Mouse (Mus musculus) kidney, adult 2 months (tissue): ENCODE measurements around the gene Pdss1. TPM values are rescaled to one million over a fixed set of nuclear protein-coding genes. Genes with fewer than 3 reads are reported as not detected.

ENCODE experiments used
- DNase-seq: peaks from one replicate; pipeline ENCODE4 v3.0.0; 2021
- H3K27ac ChIP-seq: fragments of 200-500 bp; 2 replicates; pipeline ENCODE4 v1.5.1; 2012; ENCODE audit warnings: low read depth, low read length, control low read depth, inconsistent platforms; ENCODE audit not compliant: insufficient read depth
- H3K27me3 ChIP-seq: fragments of 200-500 bp; replicated peaks from 2 replicates; pipeline ENCODE4 v1.6.1; 2012; ENCODE audit warnings: mild to moderate bottlenecking, moderate library complexity, low read length, inconsistent platforms; ENCODE audit not compliant: control insufficient read depth, insufficient read depth
- H3K36me3 ChIP-seq: fragments of 200-500 bp; 2 replicates; pipeline ENCODE4 v1.6.1; 2012; ENCODE audit warnings: mild to moderate bottlenecking, moderate library complexity, low read length, inconsistent platforms; ENCODE audit not compliant: control insufficient read depth, insufficient read depth
- H3K4me1 ChIP-seq: fragments of 200-500 bp; 2 replicates; pipeline ENCODE4 v1.6.1; 2011; ENCODE audit warnings: low read length; ENCODE audit not compliant: control insufficient read depth, insufficient read depth
- H3K4me3 ChIP-seq: fragments of 200-500 bp; 2 replicates; pipeline ENCODE4 v1.5.1; 2011; ENCODE audit warnings: mild to moderate bottlenecking, low read depth, low read length, control low read depth; ENCODE audit not compliant: insufficient read depth
- CTCF ChIP-seq: fragments of 200-500 bp; conservative IDR thresholded peaks from 2 replicates; pipeline ENCODE4 v1.5.1; 2011; ENCODE audit warnings: low read depth, mild to moderate bottlenecking, control low read depth, low read length, moderate library complexity, mixed read lengths; ENCODE audit not compliant: insufficient read depth, insufficient read length
- POLR2A ChIP-seq: fragments of 200-500 bp; IDR thresholded peaks from one replicate; pipeline ENCODE4 v1.6.1; 2011; ENCODE audit warnings: low read depth, low read length, control low read depth
- WGBS: fragments of 180-500 bp; shearing (Covaris S2); methylation state at CpG from one replicate; pipeline ENCODE4 v1.1.7; 2018; 5-methylcytosine and 5-hydroxymethylcytosine counted together
- polyA plus RNA-seq: library from polyadenylated mRNA; depleted of rRNA; stranded (reverse); fragments of >200 nt; gene quantifications from 2 replicates; pipeline ENCODE4 v1.2.3, GENCODE M21; 2012; rRNA removed

Gene Pdss1
- polyA plus RNA-seq, 1 experiment = 9.9 TPM

GRCm38 (mm10) chr2:22961681-22962080 lies 66.4 kb downstream of the Pdss1 start:
- TF ChIP-seq POLR2A = no peak
- TF ChIP-seq CTCF = no peak
- no peak overlapping the region for H3K27ac ChIP-seq
- H3K4me1 ChIP-seq = peaks cover 2% of the 10 kb centered on the region; the same call in 1 of the 2 replicates
- H3K36me3 ChIP-seq = no peaks in the 10 kb centered on the region
- H3K4me3 ChIP-seq = no peak overlapping the region
- H3K27me3 ChIP-seq = no peaks in the 10 kb centered on the region
- 98% methylated on average over 2 of the region's 2 CpGs for WGBS
- no peak for DNase-seq

GRCm38 (mm10) chr2:22962242-22962641 lies 66.9 kb downstream of the Pdss1 start:
- no peak for TF ChIP-seq POLR2A
- TF ChIP-seq CTCF = no peak
- no peak for DNase-seq
- Histone ChIP-seq H3K36me3 (no peaks in the 10 kb centered on the region), H3K4me1 (no peaks in the 10 kb centered on the region; the same call in 1 of the 2 replicates), H3K27me3 (no peaks in the 10 kb centered on the region), H3K4me3 (no peak overlapping the region), H3K27ac (no peak overlapping the region)
- 86% methylated on average over 8 of the region's 8 CpGs for WGBS

GRCm38 (mm10) chr2:22962970-22963369 lies 67.6 kb downstream of the Pdss1 start:
- Histone ChIP-seq H3K36me3 (no peaks in the 10 kb centered on the region), H3K4me1 (no peaks in the 10 kb centered on the region; the same call in 1 of the 2 replicates), H3K27ac (no peak overlapping the region), H3K4me3 (no peak overlapping the region), H3K27me3 (no peaks in the 10 kb centered on the region)
- WGBS = 60% methylated on average over 3 of the region's 3 CpGs
- DNase-seq = no peak
- no peak for TF ChIP-seq CTCF
- TF ChIP-seq POLR2A = no peak

GRCm38 (mm10) chr2:22977387-22977973 lies 82.2 kb downstream of the Pdss1 start:
- no peak for DNase-seq
- Histone ChIP-seq H3K36me3 (no peaks in the 10 kb centered on the region), H3K4me3 (no peak overlapping the region), H3K27me3 (no peaks in the 10 kb centered on the region), H3K4me1 (peaks cover 4% of the 10 kb centered on the region; the same call in 1 of the 2 replicates), H3K27ac (no peak overlapping the region)
- TF ChIP-seq CTCF = no peak
- TF ChIP-seq POLR2A = no peak
- 62% methylated on average over 3 of the region's 3 CpGs for WGBS

- peaks cover 10% of the 10 kb centered on the region for H3K4me1 ChIP-seq
- TF ChIP-seq POLR2A (no peak), CTCF (no peak)
- peak overlapping the region; percentile 11; the same call in 1 of the 2 replicates for H3K27ac ChIP-seq
- H3K36me3 ChIP-seq = no peaks in the 10 kb centered on the region
- no peak overlapping the region for H3K4me3 ChIP-seq
- peak; percentile 60 for DNase-seq
- WGBS = 36% methylated on average over 2 of the region's 2 CpGs
- no peaks in the 10 kb centered on the region for H3K27me3 ChIP-seq
These were observed 90.8 kb downstream of the Pdss1 start for GRCm38 (mm10) chr2:22985973-22986657.

Other genes with a start within 250 kb of the Pdss1 start
- 0.69 and 2.0 TPM in 2 replicates for gene Apbb1ip, start 121.4 kb upstream of the Pdss1 start, polyA plus RNA-seq
- 67.9 and 72.9 TPM in 2 replicates for gene Abi1, start 144.7 kb downstream of the Pdss1 start, polyA plus RNA-seq
- gene Acbd5, start 172.6 kb downstream of the Pdss1 start, polyA plus RNA-seq = 13.6 and 18.9 TPM in 2 replicates